Mouse (Mus musculus) limb, embryonic 13.5 days (tissue): ENCODE measurements around the gene Wnt11. TPM values are rescaled to one million over a fixed set of nuclear protein-coding genes. Genes with fewer than 3 reads are reported as not detected.

Experiments
- ATAC-seq: fragments of 200-750 bp; cut with Nextera tagmentation; 2 replicates; pipeline ENCODE4 v1.8.0; 2017; ENCODE audit warnings: low read depth, moderate number of reproducible peaks, moderate TSS enrichment; ENCODE audit not compliant: low FRiP score
- H3K27ac ChIP-seq: fragments of 300-500 bp; sonication (generic); 2 replicates; pipeline ENCODE4 v1.5.1; 2015; ENCODE audit warnings: inconsistent platforms, mild to moderate bottlenecking, moderate library complexity
- H3K27me3 ChIP-seq: fragments of 300-500 bp; sonication (generic); 2 replicates; pipeline ENCODE4 v1.6.1; 2015; ENCODE audit warnings: mild to moderate bottlenecking, inconsistent platforms
- H3K36me3 ChIP-seq: fragments of 300-500 bp; sonication (generic); 2 replicates; pipeline ENCODE4 v1.6.1; 2015; ENCODE audit warnings: inconsistent platforms, mild to moderate bottlenecking, moderate library complexity
- H3K4me1 ChIP-seq: fragments of 300-500 bp; sonication (generic); 2 replicates; pipeline ENCODE4 v1.6.1; 2015; ENCODE audit warnings: inconsistent platforms
- H3K4me2 ChIP-seq: fragments of 300-500 bp; sonication (generic); replicated peaks from 2 replicates; pipeline ENCODE4 v1.6.1; 2015; ENCODE audit warnings: inconsistent platforms, mild to moderate bottlenecking, moderate library complexity
- H3K4me3 ChIP-seq: fragments of 300-500 bp; sonication (generic); 2 replicates; pipeline ENCODE4 v1.5.1; 2015; ENCODE audit warnings: moderate library complexity, mild to moderate bottlenecking, inconsistent platforms
- H3K9ac ChIP-seq: fragments of 300-500 bp; sonication (generic); 2 replicates; pipeline ENCODE4 v1.6.1; 2015; ENCODE audit warnings: mild to moderate bottlenecking, inconsistent platforms
- H3K9me3 ChIP-seq: fragments of 300-500 bp; sonication (generic); 2 replicates; pipeline ENCODE4 v1.6.1; 2016; ENCODE audit warnings: inconsistent platforms
- WGBS: fragments of 180-500 bp; shearing (Covaris S2); methylation state at CpG from one replicate; pipeline ENCODE4 v1.1.7; 2015; 5-methylcytosine and 5-hydroxymethylcytosine counted together
- polyA plus RNA-seq: library from polyadenylated mRNA; unstranded; fragments of >200 nt; fragmentation: Nextera tagmentation; extraction: Ambion mirVana; gene quantifications from 2 replicates; pipeline ENCODE4 v1.2.1, GENCODE M21; 2015

Gene Wnt11
- 37.2 and 38.3 TPM in 2 replicates for polyA plus RNA-seq

DNA sequence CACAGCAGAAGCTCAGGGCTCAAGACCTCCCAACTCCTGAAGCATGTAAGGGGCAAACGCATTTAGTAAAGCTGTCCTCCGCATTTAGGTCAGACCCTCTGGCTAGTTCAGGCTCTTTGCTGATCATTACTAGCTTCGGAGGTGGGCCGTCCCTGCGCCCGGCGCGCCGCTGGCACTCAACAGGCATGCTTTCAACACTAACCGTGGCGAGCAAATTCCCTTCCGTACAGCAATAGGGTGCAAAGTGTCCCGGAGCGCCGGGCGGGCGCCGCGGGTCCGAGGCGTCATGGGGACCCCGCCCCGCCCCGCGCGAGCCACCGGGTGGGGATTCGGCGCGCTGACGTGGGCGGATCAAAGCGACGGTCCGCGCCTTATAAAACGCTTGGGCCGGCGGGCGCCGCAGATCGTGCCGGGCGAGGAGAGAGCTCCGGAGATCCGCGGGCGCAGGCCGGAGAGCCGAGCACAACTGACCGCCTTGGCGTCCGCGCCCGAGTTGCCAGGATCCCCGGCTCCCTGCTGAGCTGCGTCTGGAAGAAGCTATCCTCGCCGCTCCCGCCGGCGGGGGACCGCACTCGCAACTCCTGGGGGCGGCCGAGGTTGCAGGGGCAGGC, at the start of gene Wnt11:
Gene Wnt11, plus strand, starts transcription at position 402 of the 611 bp plus-strand sequence.
- Histone ChIP-seq H3K9ac (peak within 1 kb of the TSS; percentile 81), H3K27me3 (peaks cover 89% of the 10 kb centered on the region), H3K4me1 (peaks cover 48% of the 10 kb centered on the region), H3K27ac (peak within 1 kb of the TSS; percentile 58; the same call in 1 of the 2 replicates), H3K9me3 (no peaks in the 10 kb centered on the region), H3K36me3 (no peaks in the 10 kb centered on the region), H3K4me2 (peak within 1 kb of the TSS; percentile 90), H3K4me3 (peak within 1 kb of the TSS; percentile 65)
- under 1% methylated on average over 66 of the region's 66 CpGs for WGBS
- ATAC-seq: no peak

DNA sequence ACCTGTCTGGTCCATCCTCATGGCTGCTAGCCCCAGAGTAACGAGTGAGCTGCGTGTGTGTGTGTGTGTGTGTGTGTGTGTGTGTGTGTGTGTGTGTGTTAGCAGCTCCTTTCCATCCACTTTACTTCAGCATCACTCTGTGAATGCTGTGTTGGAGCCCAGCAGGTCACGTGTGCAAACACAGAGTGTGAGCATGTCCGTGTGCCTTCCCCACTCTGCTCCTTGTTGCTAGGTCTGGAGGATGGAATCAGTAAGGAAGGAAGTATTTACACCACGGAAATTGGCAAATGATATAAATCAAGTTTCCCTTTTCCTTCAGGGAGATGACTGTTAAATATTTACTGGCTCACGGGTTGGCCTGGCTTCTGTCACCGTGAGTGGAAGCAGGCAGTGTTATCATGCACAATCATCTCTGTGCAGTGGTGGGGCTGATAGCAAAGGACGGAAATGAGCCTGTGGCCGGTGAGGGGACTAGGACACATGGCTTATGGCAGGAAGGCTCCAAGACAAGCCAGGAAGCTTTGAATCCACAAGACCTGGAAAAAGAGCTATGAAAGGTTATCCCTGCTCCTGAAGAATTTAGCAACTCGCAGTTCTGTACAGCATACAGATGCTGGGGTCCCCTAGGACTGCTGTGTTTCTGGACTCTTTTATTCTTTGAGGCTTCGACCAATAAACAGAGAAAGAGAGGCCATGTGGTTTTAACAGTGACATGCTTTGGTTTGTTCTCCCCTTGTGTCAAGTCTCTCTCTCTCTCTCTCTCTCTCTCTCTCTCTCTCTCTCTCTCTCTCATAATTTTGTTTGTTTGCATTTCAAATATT, 47.9 kb upstream of the Wnt11 start:
- H3K4me2 ChIP-seq: no peak overlapping the region
- peaks cover 39% of the 10 kb centered on the region for H3K4me1 ChIP-seq
- H3K27ac ChIP-seq: 0 out of 2 replicates have a peak overlapping the region, but pooled peaks have one; percentile 23
- 0 out of 2 replicates have a peak overlapping the region, but pooled peaks have one; percentile 0 for H3K9ac ChIP-seq
- H3K36me3 ChIP-seq: no peaks in the 10 kb centered on the region
- peaks cover 18% of the 10 kb centered on the region for H3K27me3 ChIP-seq
- 30% methylated on average over 11 of the region's 11 CpGs for WGBS
- peak; percentile 15; the same call in 1 of the 2 replicates for ATAC-seq
- H3K4me3 ChIP-seq: no peak overlapping the region
- no peaks in the 10 kb centered on the region for H3K9me3 ChIP-seq

GRCm38 (mm10) chr7:98788721-98789120, 46.2 kb upstream of the Wnt11 start:
- Histone ChIP-seq H3K36me3 (no peaks in the 10 kb centered on the region), H3K27me3 (peaks cover 18% of the 10 kb centered on the region), H3K4me2 (no peak overlapping the region), H3K27ac (no peak overlapping the region), H3K9ac (no peak overlapping the region), H3K9me3 (no peaks in the 10 kb centered on the region), H3K4me3 (no peak overlapping the region), H3K4me1 (peaks cover 34% of the 10 kb centered on the region)
- ATAC-seq: no peak
- 57% methylated on average over 7 of the region's 7 CpGs for WGBS

DNA sequence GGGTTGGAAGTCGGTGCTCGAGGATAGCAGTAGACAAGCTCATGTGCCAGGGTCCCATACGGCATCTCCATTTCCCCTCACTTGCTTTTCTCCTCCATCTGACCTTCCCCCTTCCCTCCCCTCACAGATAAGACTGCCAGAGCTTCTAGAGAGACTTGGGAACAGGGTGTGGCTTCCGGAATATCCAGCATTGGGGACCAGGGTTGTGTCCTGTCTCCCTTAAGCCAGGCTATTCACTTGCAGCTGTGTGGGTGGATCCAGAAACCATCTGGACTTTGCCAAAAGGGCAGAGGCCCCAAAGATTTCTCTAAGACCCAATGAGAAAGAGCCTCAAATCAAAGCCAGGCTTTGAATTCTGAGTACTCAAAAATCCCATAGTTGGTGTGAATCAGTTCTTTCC, 45.8 kb upstream of the Wnt11 start:
- Histone ChIP-seq H3K4me3 (no peak overlapping the region), H3K9me3 (no peaks in the 10 kb centered on the region), H3K4me2 (no peak overlapping the region), H3K9ac (no peak overlapping the region), H3K27me3 (peaks cover 18% of the 10 kb centered on the region), H3K27ac (no peak overlapping the region), H3K4me1 (peaks cover 33% of the 10 kb centered on the region), H3K36me3 (no peaks in the 10 kb centered on the region)
- 92% methylated on average over 4 of the region's 4 CpGs for WGBS
- no peak for ATAC-seq

DNA sequence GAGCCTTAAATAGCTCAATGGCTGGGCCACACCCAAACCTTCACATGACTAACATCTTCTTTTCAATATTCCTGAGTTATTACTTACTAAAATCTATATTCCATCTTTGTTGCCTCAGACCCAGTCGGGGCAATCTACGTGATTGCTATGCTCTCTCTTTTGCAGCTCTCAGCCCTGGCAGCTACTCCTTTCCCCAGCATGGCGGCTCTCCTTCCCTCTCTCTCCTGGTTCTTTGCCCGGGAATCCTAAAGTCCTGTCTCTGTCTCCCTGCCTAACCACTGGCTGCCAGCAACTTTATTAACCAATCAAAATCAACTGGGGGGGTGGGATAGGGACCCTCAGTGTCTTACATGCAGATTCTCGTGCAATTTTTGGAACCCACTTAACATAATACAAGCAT, 43.0 kb upstream of the Wnt11 start:
- Histone ChIP-seq H3K4me2 (no peak overlapping the region), H3K27ac (no peak overlapping the region), H3K27me3 (peaks cover 18% of the 10 kb centered on the region), H3K9ac (no peak overlapping the region), H3K4me3 (no peak overlapping the region), H3K36me3 (no peaks in the 10 kb centered on the region), H3K4me1 (peaks cover 27% of the 10 kb centered on the region), H3K9me3 (no peaks in the 10 kb centered on the region)
- WGBS: 80% methylated on average over 5 of the region's 5 CpGs
- no peak for ATAC-seq

GRCm38 (mm10) chr7:98793811-98794210, 41.1 kb upstream of the Wnt11 start:
- no peak for ATAC-seq
- Histone ChIP-seq H3K4me3 (no peak overlapping the region), H3K36me3 (no peaks in the 10 kb centered on the region), H3K27me3 (peaks cover 5% of the 10 kb centered on the region; the same call in 1 of the 2 replicates), H3K9ac (no peak overlapping the region), H3K27ac (no peak overlapping the region), H3K9me3 (no peaks in the 10 kb centered on the region), H3K4me1 (peaks cover 33% of the 10 kb centered on the region), H3K4me2 (no peak overlapping the region)
- 76% methylated on average over 5 of the region's 5 CpGs for WGBS

- Histone ChIP-seq H3K4me3 (no peak overlapping the region), H3K9me3 (no peaks in the 10 kb centered on the region), H3K4me1 (peaks cover 35% of the 10 kb centered on the region), H3K9ac (no peak overlapping the region), H3K36me3 (no peaks in the 10 kb centered on the region), H3K27ac (no peak overlapping the region), H3K27me3 (no peaks in the 10 kb centered on the region; the same call in 1 of the 2 replicates), H3K4me2 (no peak overlapping the region)
- no peak for ATAC-seq
- WGBS: 57% methylated on average over 3 of the region's 3 CpGs
Observed at GRCm38 (mm10) chr7:98794444-98794843, 40.5 kb upstream of the Wnt11 start.

- Histone ChIP-seq H3K4me3 (no peak overlapping the region), H3K27me3 (no peaks in the 10 kb centered on the region; the same call in 1 of the 2 replicates), H3K4me2 (no peak overlapping the region), H3K9ac (no peak overlapping the region), H3K9me3 (no peaks in the 10 kb centered on the region), H3K4me1 (peaks cover 35% of the 10 kb centered on the region), H3K27ac (0 out of 2 replicates have a peak overlapping the region, but pooled peaks have one; percentile 15), H3K36me3 (no peaks in the 10 kb centered on the region)
- 62% methylated on average over 5 of the region's 5 CpGs for WGBS
- ATAC-seq: no peak
Observed at GRCm38 (mm10) chr7:98795637-98796036, 39.3 kb upstream of the Wnt11 start.

- no peaks in the 10 kb centered on the region for H3K27me3 ChIP-seq
- H3K4me3 ChIP-seq: no peak overlapping the region
- WGBS: 31% methylated on average over 5 of the region's 5 CpGs
- H3K9ac ChIP-seq: no peak overlapping the region
- no peaks in the 10 kb centered on the region for H3K9me3 ChIP-seq
- no peak for ATAC-seq
- H3K4me1 ChIP-seq: peaks cover 42% of the 10 kb centered on the region
- H3K36me3 ChIP-seq: no peaks in the 10 kb centered on the region
- H3K4me2 ChIP-seq: no peak overlapping the region
- H3K27ac ChIP-seq: peak overlapping the region; percentile 34; the same call in 1 of the 2 replicates
Observed at GRCm38 (mm10) chr7:98797347-98798133, 37.4 kb upstream of the Wnt11 start.

DNA sequence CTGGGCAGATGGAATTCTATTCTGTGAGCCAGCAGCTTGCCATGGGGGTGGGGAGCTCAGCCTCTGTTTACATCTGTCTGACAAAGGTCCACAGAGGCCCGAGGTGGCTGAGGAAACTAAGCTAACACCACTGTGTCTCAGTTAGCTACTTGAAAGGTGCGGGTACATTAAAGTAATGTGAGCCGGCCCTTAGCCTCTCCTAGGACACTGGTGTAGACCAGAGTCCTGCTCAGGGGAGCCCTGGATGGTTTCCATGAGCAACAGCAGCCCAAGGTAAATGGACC, 36.8 kb upstream of the Wnt11 start:
- Histone ChIP-seq H3K4me2 (no peak overlapping the region), H3K9me3 (no peaks in the 10 kb centered on the region), H3K27ac (peak overlapping the region; percentile 34; the same call in 1 of the 2 replicates), H3K27me3 (no peaks in the 10 kb centered on the region), H3K4me1 (peaks cover 42% of the 10 kb centered on the region), H3K36me3 (no peaks in the 10 kb centered on the region), H3K9ac (no peak overlapping the region), H3K4me3 (no peak overlapping the region)
- no peak for ATAC-seq
- WGBS: 15% methylated on average over 3 of the region's 3 CpGs

- Histone ChIP-seq H3K27me3 (no peaks in the 10 kb centered on the region), H3K4me1 (peaks cover 43% of the 10 kb centered on the region), H3K4me2 (no peak overlapping the region), H3K4me3 (no peak overlapping the region), H3K27ac (no peak overlapping the region), H3K9me3 (0 out of 2 replicates have a peak, but pooled peaks cover 4% of the 10 kb centered on the region), H3K9ac (no peak overlapping the region), H3K36me3 (no peaks in the 10 kb centered on the region)
- ATAC-seq: no peak
- WGBS: 66% methylated on average over 8 of the region's 8 CpGs
Observed at GRCm38 (mm10) chr7:98800435-98800834, 34.5 kb upstream of the Wnt11 start.

- WGBS: 67% methylated on average over 7 of the region's 7 CpGs
- Histone ChIP-seq H3K9ac (no peak overlapping the region), H3K4me1 (peaks cover 37% of the 10 kb centered on the region), H3K4me3 (no peak overlapping the region), H3K9me3 (0 out of 2 replicates have a peak, but pooled peaks cover 4% of the 10 kb centered on the region), H3K27ac (no peak overlapping the region), H3K36me3 (no peaks in the 10 kb centered on the region), H3K4me2 (no peak overlapping the region), H3K27me3 (no peaks in the 10 kb centered on the region)
- ATAC-seq: no peak
Observed at GRCm38 (mm10) chr7:98801086-98801485, 33.8 kb upstream of the Wnt11 start.
